In genomic region chr6:88812886-88813285, GRCm38 (mm10) we compare ENCODE assay signal across 7 mouse cellular contexts. TPM values are rescaled to one million over a fixed set of nuclear protein-coding genes. Genes with fewer than 3 reads are reported as not detected.
DNase-seq lines count a peak whose midpoint lies in the region; ATAC-seq and TF ChIP-seq lines count a peak whose summit lies in the region.

No protein-coding gene starts in this region.

- no peak overlapping the region for H3K9ac ChIP-seq in kidney, postnatal 0 days (ENCODE audit: low read depth, low read length)
- H3K9ac ChIP-seq in forebrain, embryonic 15.5 days (replicated peaks), result no peak overlapping the region

- peak; percentile 66 to 78 for DNase-seq in left cerebral cortex, postnatal 14 days (ENCODE audit: low spot score in 2 of 2)
- DNase-seq in left cerebral cortex, postnatal 10 days (ENCODE audit: extremely low spot score in 1 of 2, low spot score in 2 of 2), result no peak
- peak; percentile 52 for DNase-seq in G1E (ENCODE audit: low spot score)
- DNase-seq in cerebellum, postnatal 10 days, result peak; percentile 68 to 80
- DNase-seq in kidney, postnatal 0 days (ENCODE audit: low spot score), result peak; percentile 64

- peak; percentile 31; the same call in 1 of the 2 replicates for TF ChIP-seq CTCF in G1E (IDR thresholded peaks at IDR 0.05; ENCODE audit: low read depth, low read length)
- TF ChIP-seq CTCF in kidney, postnatal 0 days (IDR thresholded peaks at IDR 0.05; ENCODE audit: low read depth), result peak; percentile 80

- H3K27me3 ChIP-seq in G1E (ENCODE audit: insufficient read depth, low read length), result peaks cover 58% of the 10 kb centered on the region
- H3K27me3 ChIP-seq in kidney, postnatal 0 days (ENCODE audit: insufficient read depth, low read length), result no peaks in the 10 kb centered on the region
- no peaks in the 10 kb centered on the region for H3K27me3 ChIP-seq in forebrain, embryonic 15.5 days

- no peaks in the 10 kb centered on the region for H3K36me3 ChIP-seq in G1E (replicated peaks)
- no peaks in the 10 kb centered on the region for H3K36me3 ChIP-seq in kidney, postnatal 0 days (ENCODE audit: insufficient read depth, low read length)
- H3K36me3 ChIP-seq in forebrain, embryonic 15.5 days, result no peaks in the 10 kb centered on the region

- no peak for ATAC-seq in G1E (ENCODE audit: extremely low read depth, insufficient number of reproducible peaks, low FRiP score, poor library complexity, severe bottlenecking)
- ATAC-seq in kidney, postnatal 0 days (replicated peaks; ENCODE audit: low FRiP score, low read depth), result no peak
- ATAC-seq in monocyte, adult 5-6 weeks (replicated peaks; ENCODE audit: insufficient number of reproducible peaks, low FRiP score, low TSS enrichment, poor library complexity, severe bottlenecking), result peak; percentile 47
- ATAC-seq in forebrain, embryonic 15.5 days (replicated peaks), result no peak

- no peak overlapping the region for H3K27ac ChIP-seq in kidney, postnatal 0 days
- H3K27ac ChIP-seq in forebrain, embryonic 15.5 days (replicated peaks), result no peak overlapping the region

- H3K4me2 ChIP-seq in kidney, postnatal 0 days (ENCODE audit: low read length), result no peak overlapping the region
- H3K4me2 ChIP-seq in forebrain, embryonic 15.5 days (replicated peaks), result no peak overlapping the region

- no peaks in the 10 kb centered on the region for H3K9me3 ChIP-seq in G1E (replicated peaks)
- no peaks in the 10 kb centered on the region for H3K9me3 ChIP-seq in kidney, postnatal 0 days (replicated peaks; ENCODE audit: low read length)
- H3K9me3 ChIP-seq in forebrain, embryonic 15.5 days, result no peaks in the 10 kb centered on the region

- WGBS in kidney, postnatal 0 days, result 79% methylated on average over 3 of the region's 3 CpGs
- 69% methylated on average over 3 of the region's 3 CpGs for WGBS in forebrain, embryonic 15.5 days

- no peak overlapping the region for H3K4me3 ChIP-seq in G1E (ENCODE audit: low read depth, low read length)
- H3K4me3 ChIP-seq in kidney, postnatal 0 days (replicated peaks; ENCODE audit: low read depth, low read length), result no peak overlapping the region
- H3K4me3 ChIP-seq in forebrain, embryonic 15.5 days, result no peak overlapping the region

- intact Hi-C loops in left cerebral cortex, postnatal 14 days (cut with DNase I), result loop anchor here (5.0 kb wide), 1 partner anchor 81 kb away; no protein-coding TSS in a partner anchor
- intact Hi-C loops in left cerebral cortex, postnatal 10 days (cut with DNase I), result loop anchor here (5.0 kb wide), 1 partner anchor 86 kb away; no protein-coding TSS in a partner anchor

- H3K4me1 ChIP-seq in G1E (ENCODE audit: insufficient read depth, low read depth, low read length), result peaks cover 5% of the 10 kb centered on the region
- H3K4me1 ChIP-seq in kidney, postnatal 0 days (replicated peaks; ENCODE audit: insufficient read depth, low read length), result peaks cover 3% of the 10 kb centered on the region; the same call in 1 of the 2 replicates
- 0 out of 2 replicates have a peak, but pooled peaks cover 4% of the 10 kb centered on the region for H3K4me1 ChIP-seq in forebrain, embryonic 15.5 days

RNA-seq across cellular contexts. Expression of gene Abtb1, which starts 28.9 kb away (rescaled TPM):
- total RNA-seq in left cerebral cortex, postnatal 14 days (2021), result 10 to 100 TPM; 32.6 to 34.6 TPM
- 10 to 100 TPM; 31.2 to 31.3 TPM for total RNA-seq in left cerebral cortex, postnatal 10 days (2021)
- total RNA-seq in G1E (2014; fragmentation: Nextera tagmentation) (9.6 and 17.5 TPM in 2 replicates), G1E (2017) (40.3 and 50.3 TPM in 2 replicates)
- 18.0 and 22.2 TPM in 2 replicates for polyA plus RNA-seq in G1E (2012)
- polyA plus RNA-seq in kidney, postnatal 0 days (2015; fragmentation: Nextera tagmentation; extraction: Ambion mirVana), result 41.0 and 42.8 TPM in 2 replicates
- 32.9 to 52.6 TPM (median 51.6 TPM) in 3 replicates for total RNA-seq in monocyte, adult 5-6 weeks (2017)
- 37.6 and 40.0 TPM in 2 replicates for polyA plus RNA-seq in forebrain, embryonic 15.5 days (2015; fragmentation: Nextera tagmentation; extraction: Ambion mirVana)

Comparison
In these comparisons a context has a peak if more than half of its experiments do, and no peak if none do; other contexts are left out.
1. DNase-seq: peak in left cerebral cortex, postnatal 14 days (2 of 2), G1E (single experiment), cerebellum, postnatal 10 days (2 of 2) and kidney, postnatal 0 days (single experiment); none in left cerebral cortex, postnatal 10 days (0 of 2).